Mouse (Mus musculus): Measurements from ENCODE around the gene Gm4724. TPM values are rescaled to one million over a fixed set of nuclear protein-coding genes. Genes with fewer than 3 reads are reported as not detected.

Gm4724 gene
- 21.6 and 26.3 TPM in 2 replicates for polyA plus RNA-seq (2015; fragmentation: Nextera tagmentation; extraction: Ambion mirVana)

GRCm38 (mm10) chr2:175435707-175436106 is at the start of gene Gm4724:
Gene Gm4724, minus strand, starts transcription at chr2:175435807.

DNA sequence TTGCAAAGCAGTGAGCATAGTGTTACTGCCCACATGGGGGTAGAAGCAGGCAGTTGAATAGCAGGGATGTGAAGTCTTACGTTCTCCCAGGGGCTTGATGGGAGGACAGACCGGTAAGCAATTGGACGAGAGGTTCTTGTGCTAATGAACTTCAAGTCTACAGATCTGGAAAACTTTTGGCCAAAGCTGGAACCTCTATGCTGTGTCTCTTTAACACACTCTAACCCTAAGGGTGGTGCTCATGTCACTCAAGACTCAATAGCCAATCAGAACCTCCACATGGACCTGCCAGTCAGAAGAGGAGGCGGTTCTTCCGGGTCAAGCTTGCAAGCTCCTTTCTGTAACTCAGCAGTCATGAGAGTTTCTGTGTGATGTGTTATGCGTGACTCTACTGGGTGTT is 34.1 kb upstream of the Gm4724 start, which contains the start of gene Zfp965:
TSS of gene Zfp965 (plus strand) at position 301 of the 400 bp plus-strand sequence.

Other genes with a start within 250 kb of the Gm4724 start
- gene Gm14391, start 228.9 kb downstream of the Gm4724 start, polyA plus RNA-seq (2015; fragmentation: Nextera tagmentation; extraction: Ambion mirVana) = 2.5 and 6.5 TPM in 2 replicates
- gene Gm14440, start 160.7 kb downstream of the Gm4724 start, polyA plus RNA-seq (2015; fragmentation: Nextera tagmentation; extraction: Ambion mirVana) = 1.4 and 8.6 TPM in 2 replicates
- 6.9 and 8.0 TPM in 2 replicates for gene Gm4631, start 97.6 kb downstream of the Gm4724 start, polyA plus RNA-seq (2015; fragmentation: Nextera tagmentation; extraction: Ambion mirVana)
- 7.8 and 8.1 TPM in 2 replicates for gene Zfp968, start 63.4 kb downstream of the Gm4724 start, polyA plus RNA-seq (2015; fragmentation: Nextera tagmentation; extraction: Ambion mirVana)
- gene Zfp965, start 34.2 kb upstream of the Gm4724 start, polyA plus RNA-seq (2015; fragmentation: Nextera tagmentation; extraction: Ambion mirVana) = 7.8 and 9.7 TPM in 2 replicates
- gene Gm11007, start 208.2 kb upstream of the Gm4724 start, polyA plus RNA-seq (2015; fragmentation: Nextera tagmentation; extraction: Ambion mirVana) = not detected in 2 replicates